Mouse (Mus musculus): Measurements from ENCODE around the gene Nt5c3.
"Not testable (repeated sequence)": the region's sequence is repeated elsewhere in the genome, so short reads cannot be mapped to it uniquely, and the experiment has no call there.

The Nt5c3 gene

GRCm38 (mm10) chr6:56903831-56904230, 19.9 kb downstream of the Nt5c3 start:
- no peak for DNase-seq

GRCm38 (mm10) chr6:56902606-56903520, 20.9 kb downstream of the Nt5c3 start:
- no peak for DNase-seq

GRCm38 (mm10) chr6:56901824-56902386, 21.8 kb downstream of the Nt5c3 start:
- DNase-seq, result peak; percentile 62

GRCm38 (mm10) chr6:56901336-56901735, 22.4 kb downstream of the Nt5c3 start:
- DNase-seq, result no peak

- no peak for DNase-seq
These were observed 24.1 kb downstream of the Nt5c3 start for GRCm38 (mm10) chr6:56899601-56900000.

GRCm38 (mm10) chr6:56890762-56891161, 33.0 kb downstream of the Nt5c3 start:
- DNase-seq, result no peak

- no peak for DNase-seq
These were observed 35.2 kb downstream of the Nt5c3 start for GRCm38 (mm10) chr6:56888561-56888960.

- no peak for DNase-seq
These were observed 44.3 kb downstream of the Nt5c3 start for GRCm38 (mm10) chr6:56879352-56879955.

GRCm38 (mm10) chr6:56877985-56878384, 45.7 kb downstream of the Nt5c3 start:
- no peak for DNase-seq

GRCm38 (mm10) chr6:56876870-56877269, 46.9 kb downstream of the Nt5c3 start:
- DNase-seq, result no peak

- DNase-seq, result no peak
These were observed 53.7 kb downstream of the Nt5c3 start for GRCm38 (mm10) chr6:56870027-56870426.

GRCm38 (mm10) chr6:56868565-56868964, 55.2 kb downstream of the Nt5c3 start:
- DNase-seq, result no peak

- DNase-seq, result not testable (repeated sequence)
These were observed 56.8 kb downstream of the Nt5c3 start for GRCm38 (mm10) chr6:56866899-56867298.

- DNase-seq, result no peak
These were observed 63.4 kb downstream of the Nt5c3 start for GRCm38 (mm10) chr6:56860205-56860848.

GRCm38 (mm10) chr6:56856748-56857147, 67.0 kb downstream of the Nt5c3 start:
- DNase-seq, result no peak

- DNase-seq, result no peak
These were observed 68.9 kb downstream of the Nt5c3 start for GRCm38 (mm10) chr6:56854803-56855202.

GRCm38 (mm10) chr6:56850315-56850714, 73.4 kb downstream of the Nt5c3 start:
- peak; percentile 3 for DNase-seq

GRCm38 (mm10) chr6:56848974-56849373, 74.8 kb downstream of the Nt5c3 start:
- DNase-seq, result no peak

- DNase-seq, result no peak
These were observed 79.4 kb downstream of the Nt5c3 start for GRCm38 (mm10) chr6:56844365-56844764.

- DNase-seq, result no peak
These were observed 80.5 kb downstream of the Nt5c3 start for GRCm38 (mm10) chr6:56843229-56843628.

- DNase-seq, result no peak
These were observed 86.1 kb downstream of the Nt5c3 start for GRCm38 (mm10) chr6:56837621-56838020.

GRCm38 (mm10) chr6:56837166-56837565, 86.6 kb downstream of the Nt5c3 start:
- no peak for DNase-seq

GRCm38 (mm10) chr6:56835532-56835931, 88.2 kb downstream of the Nt5c3 start:
- no peak for DNase-seq
